Mouse (Mus musculus) right cerebral cortex, adult 18-20 months (tissue): ENCODE results near the gene Dyrk2.

Experiments used
- DNase-seq: peaks from one replicate; pipeline ENCODE4 v3.0.0; 2022; ENCODE audit warnings: mixed read lengths

Gene Dyrk2

DNA sequence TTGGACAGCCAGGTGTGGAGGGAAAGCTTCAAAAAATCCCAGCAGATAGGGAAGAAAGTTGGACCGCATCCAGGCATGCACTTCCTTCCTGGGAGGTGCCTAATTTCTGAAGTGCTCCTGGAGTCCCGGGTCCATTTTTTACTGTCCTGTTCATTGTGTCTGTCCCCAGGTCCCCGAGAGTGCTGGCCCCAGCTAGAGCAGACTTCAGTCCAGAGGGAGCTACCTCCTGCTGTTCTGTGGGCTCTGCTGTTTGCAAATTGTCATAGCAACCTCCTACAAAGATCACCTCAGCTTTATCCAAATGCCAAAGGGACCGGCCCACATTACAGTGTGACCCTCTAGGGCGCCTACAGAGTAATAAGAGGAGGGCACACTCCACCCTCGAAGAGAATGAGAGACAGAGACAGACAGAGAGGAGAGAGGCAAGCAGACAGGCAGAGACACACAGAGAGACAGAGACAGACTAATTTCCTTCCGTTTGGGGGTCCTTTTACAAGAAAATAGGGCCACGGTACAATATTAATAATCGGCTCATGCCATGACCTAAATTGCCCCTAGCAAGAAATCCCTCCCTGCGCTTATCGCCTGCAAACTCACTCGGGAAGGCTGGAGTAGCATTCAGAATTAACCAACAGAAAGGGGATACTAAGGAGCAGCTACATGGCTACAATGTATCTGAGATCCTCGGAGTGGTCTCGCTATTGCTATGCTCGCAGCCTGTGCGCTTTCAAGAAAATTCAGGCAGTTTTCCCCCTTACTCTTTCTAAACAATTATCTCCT, at the start of gene Dyrk2:
Gene Dyrk2 (minus strand): TSS at position 9 of the 780 bp plus-strand sequence.
- DNase-seq, result no peak

DNA sequence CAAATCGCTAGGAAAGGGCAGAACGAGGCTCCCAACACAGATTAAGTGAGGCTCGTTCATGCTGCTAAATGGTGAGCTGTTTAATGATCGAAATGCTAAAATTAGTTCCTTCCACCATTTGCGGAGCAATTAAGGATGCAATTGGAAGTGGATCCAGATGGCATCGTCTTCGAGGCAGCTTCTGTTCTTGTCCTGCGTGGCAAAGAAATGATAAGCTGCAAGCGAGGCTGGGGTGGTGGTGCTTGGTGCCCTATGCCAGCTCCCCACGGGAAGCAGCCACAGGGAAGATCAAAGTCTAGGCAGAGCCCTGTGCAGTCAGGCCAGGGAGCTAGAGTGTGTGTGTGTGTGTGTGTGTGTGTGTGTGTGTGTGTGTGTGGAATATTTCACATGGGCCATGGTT, 32.6 kb upstream of the Dyrk2 start:
- DNase-seq, result peak; percentile 10

DNA sequence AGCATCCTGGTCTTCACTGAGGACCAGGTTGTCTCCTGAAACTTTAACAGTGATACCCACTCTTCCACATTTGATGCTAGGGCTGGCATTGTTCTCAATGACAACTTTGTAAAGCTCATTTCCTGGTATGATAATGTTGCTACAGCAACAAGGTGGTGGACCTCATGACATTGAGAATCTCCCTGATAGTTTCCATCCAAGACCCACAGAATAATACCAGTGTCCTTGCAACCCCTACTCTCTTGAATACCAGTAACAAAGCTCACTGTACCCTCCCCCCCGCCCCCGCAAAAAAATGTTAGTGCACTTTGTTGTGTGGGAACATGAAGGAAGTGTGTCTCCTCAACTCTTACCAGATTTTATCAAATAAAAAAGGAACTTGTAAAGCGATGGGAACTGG, 23.6 kb upstream of the Dyrk2 start:
- no peak for DNase-seq

DNA sequence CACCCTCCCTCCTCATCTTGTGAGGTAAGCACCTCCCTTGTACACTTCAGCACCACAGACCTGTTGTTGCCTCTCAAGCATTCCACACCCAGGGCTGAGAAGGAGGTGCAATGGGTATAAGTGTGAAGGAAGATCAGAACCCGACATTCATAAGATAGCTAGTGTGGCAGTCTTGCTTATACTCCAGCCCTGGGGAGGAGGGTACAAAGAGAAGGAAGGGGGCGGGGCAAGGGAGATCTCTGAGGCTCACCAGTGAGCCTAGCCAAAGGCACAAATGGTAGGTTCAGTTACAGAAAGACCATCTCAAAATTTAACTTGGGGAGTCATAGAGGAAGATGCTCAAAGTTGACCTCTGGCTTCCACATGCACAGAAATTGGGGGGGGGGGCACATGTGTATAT, 14.1 kb upstream of the Dyrk2 start:
- DNase-seq, result no peak

DNA sequence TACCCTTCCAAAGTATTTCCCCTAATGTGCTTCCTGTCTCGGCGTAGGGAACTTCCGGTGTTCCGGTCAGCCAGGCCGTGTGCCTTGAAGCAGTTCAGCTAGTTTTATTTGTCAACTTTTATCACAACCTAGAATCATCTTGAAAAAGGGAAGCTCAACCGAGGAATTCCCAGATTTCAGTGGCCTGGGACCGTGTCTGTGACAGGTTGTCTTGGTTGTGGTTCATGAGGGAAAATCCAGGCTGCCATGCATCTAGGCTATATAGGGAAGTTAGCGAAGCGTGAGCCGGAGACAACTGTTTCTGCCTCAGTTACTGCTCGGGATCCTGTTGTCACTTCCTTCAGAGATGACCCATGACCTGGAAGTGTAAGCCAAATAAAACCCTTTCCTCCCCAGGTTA, 13.3 kb upstream of the Dyrk2 start:
- DNase-seq, result no peak

DNA sequence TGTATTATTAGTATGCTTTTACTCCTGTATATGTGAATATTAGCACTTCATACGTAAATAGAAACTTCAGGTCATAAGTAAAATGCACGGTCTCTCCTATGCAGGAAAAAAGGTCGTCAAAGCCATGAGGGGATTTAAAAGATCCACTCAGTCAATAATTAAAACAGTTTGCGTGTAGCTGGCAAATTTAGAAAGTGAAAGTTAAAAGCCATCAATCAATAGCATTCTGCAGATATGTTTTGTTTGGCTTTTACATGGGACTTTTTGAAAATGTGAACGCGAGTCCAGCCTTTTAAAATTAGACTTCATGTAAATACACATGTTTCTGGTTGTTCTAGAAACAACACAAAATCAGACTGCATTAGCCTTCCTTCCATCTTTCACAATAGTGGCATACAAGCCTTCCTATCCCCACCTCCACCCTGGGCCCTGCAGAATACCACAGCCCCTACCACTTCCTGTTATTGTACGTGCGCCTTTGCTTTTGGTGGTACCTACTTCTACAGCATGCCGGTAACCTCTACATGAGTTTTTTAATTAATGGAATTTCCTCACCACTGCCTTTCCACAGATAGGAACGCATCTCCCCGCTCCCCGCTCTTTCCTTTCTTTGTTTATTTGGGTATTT, 12.4 kb upstream of the Dyrk2 start:
- no peak for DNase-seq

DNA sequence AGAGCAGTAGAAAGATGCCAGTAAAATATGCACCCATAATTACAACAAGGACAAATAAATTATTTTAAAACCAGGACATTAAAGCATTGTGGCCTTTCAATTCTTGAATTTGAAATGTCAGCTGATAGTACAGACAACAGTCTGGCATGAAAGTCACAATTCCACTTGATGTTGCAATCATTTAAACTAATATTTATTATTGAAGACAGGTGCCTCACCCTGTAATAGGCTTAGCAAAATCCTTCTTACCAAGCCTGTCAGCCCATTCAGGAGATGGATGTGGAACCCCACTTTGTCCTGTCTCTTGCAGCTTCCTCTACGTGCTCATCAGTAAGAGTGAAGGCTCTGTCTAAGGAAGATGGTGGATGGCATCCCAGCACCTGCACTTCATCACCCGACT, 10.8 kb upstream of the Dyrk2 start:
- DNase-seq, result no peak

DNA sequence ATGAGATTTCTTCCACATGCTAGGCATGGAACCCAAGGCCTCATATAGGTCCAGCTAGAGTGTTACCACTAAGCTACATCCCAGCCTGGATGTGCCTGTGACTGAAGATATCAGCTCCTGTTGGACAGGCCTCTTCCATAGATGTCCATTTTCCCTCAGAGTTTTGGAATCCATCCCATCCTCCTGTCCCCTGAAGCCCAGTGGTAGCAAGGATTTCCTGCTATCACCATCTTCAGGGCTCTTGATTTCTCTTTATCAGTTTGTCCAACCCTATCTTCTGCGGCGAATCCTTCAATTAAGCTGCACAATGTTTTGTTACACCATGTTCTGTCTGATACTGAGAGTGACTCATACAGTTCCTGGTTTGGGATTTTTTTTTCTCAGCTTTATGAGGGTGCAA, 2.2 kb upstream of the Dyrk2 start:
- no peak for DNase-seq

DNA sequence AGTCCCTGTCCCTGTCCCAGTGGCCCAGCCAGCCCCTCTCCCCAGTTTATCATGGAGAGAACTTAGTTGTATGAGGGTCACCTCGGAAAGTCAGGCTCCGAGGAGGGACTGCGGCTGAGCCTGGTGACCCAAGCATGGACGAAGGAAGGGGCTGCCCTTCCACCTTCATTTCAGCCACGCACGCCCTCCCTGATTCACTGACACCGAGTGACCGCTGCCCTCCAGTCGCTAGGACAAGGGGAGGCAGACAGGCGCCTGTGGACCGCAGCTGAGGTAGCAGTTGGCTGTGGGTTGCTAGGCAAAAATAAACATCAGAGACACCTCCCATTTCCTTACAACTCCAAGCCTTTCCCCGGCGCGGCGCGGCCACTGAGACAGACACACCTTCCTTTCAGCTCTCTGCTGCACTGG, 413 bp downstream of the Dyrk2 start:
- peak; percentile 75 for DNase-seq

DNA sequence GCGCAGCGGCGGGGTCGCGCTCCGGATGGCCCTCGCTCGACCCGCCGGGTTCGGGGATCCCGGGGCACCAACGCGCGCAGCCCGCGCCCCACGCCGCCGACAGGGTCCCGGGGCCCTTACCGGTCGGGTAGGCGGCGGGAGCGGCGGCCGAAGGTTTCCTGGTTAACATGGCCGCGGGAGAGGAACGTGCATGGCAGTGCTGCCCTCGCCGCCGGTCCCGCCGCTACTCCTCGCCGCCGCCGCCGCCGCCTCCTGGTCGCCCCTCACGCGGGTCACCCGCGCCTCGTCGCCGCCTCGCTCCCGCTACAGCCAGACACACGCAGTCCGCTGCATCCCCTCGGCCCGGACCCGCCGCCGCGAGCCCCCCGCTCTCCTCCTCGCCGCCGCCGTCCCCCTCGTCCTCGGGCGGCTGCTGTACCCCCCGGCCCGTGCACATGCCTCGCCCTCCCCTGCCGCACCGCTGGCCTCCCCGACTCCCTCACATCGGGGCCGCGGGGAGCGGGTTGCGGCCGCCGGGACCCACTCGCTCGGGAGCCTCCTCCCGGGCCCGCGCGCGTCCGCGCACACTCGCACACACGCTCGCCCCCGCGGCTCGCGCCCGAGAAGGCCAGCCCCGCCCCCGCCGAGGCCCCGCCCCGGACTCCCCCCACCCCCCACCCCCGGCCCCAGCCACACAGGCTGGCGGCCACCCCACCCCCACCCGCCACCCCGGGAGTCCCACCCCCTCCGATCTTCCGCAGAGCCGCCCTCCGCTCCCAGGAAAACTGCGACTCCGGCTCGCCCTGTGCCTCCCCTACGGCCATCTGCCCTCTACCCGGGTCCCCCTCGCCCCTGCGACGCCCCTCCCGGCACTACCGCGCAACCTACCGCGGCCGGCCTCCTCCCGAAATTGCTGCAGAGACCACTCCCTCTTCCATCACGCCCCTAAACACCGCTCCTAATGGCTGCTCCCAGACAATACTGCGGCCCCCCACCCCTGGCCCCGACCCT, 1.1 kb downstream of the Dyrk2 start:
- DNase-seq, result peak; percentile 85

DNA sequence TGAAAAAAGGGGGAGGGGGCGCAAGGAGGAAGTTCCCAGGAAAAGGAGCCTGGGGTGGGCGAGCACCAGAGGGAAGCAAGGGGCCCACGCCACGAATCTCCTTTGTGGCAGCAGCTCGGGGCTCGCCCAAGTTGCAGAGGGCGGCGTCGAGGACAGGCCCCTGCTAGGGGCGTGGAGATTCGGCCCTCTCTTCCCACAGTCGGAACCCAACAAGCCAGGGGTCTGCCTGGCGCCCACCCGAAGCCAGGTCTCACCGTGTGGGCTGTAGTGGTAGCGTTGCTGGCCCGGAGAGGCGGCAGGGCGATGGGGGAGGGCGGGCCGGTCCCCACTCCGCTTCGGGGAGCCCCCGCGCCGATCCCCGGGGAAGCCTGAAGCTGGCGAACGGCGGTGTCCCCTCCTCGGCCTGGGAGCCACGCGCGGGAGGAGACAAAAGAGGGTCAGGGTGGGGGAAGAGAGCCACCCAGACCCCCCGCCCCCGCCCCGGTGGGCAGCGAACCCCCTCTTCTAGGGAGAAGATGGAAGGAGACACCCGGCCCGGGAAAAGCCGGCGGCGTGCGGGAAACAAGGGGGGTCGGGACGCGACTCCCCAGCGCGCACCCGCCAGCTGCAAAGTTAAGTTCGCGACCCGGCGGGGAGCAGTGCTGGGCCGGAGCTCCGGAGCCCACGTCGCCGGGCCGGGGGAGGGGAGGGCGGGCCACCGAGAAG, 2.0 kb downstream of the Dyrk2 start:
- no peak for DNase-seq

DNA sequence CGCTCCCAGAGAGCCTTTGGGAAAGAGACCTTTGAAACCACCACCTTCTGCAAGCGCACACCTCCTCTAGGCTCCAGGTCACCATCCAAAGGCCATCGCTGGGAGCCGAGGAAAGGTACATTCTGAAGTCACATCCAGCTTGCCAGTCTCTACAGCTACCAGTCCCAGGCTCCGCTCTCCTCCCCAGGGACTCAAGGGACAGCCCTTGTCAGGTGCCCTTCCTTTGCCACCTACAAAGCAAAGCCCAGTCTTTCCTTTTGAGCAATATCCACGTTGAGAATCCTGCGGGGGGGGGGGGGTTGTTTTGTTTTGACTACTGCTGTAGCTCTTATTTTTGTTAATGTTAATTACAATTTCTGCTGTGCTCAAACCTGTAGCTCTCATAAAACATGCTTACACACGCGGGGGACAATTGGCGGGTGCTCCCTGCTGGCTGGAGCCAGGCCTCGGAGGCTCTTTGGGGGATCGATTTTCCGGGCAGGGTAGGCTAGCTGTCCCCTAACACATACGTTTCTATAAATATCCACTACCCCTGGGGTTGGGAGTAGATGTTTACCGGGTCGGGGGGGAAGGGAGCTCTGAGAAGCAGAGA, 2.6 kb downstream of the Dyrk2 start:
- DNase-seq, result no peak

DNA sequence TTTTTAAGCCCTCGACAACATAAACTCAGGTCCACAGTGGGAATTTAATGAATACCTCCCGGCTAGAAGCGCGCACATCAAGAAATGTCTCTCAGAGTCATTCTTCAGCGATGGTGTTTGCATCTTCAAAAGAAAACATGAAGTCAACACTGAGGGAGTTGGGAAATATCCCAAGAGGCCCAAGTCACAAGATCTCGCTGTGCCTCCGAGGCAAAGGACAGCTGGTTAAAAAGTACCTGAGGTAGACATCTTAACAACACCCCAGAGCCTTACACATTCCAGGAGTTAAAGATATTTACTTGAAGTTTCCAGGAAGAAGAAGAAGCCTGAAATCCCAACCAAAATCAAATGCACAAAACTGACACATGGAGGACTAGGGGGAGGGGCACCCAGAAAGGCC, 5.0 kb downstream of the Dyrk2 start:
- no peak for DNase-seq

DNA sequence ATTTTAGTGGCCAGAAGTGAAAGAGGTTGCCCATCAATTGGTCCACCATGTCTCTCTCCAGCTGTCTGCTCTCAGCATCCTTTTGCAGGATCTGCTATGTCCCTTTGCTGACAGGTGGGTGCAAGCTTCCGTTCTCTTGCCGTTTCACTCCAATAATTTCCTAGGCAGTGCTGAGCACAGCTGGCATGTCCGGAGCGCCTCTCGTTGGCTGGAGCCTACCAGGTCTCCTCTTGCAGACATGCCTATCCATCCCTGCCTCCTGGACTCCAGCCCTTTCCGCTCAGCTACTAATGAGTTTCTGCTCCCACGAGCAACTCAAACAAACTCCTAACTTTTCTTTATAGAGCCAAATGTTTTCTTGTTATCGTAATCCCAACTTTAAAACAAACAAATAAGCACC, 6.4 kb downstream of the Dyrk2 start:
- DNase-seq, result no peak

DNA sequence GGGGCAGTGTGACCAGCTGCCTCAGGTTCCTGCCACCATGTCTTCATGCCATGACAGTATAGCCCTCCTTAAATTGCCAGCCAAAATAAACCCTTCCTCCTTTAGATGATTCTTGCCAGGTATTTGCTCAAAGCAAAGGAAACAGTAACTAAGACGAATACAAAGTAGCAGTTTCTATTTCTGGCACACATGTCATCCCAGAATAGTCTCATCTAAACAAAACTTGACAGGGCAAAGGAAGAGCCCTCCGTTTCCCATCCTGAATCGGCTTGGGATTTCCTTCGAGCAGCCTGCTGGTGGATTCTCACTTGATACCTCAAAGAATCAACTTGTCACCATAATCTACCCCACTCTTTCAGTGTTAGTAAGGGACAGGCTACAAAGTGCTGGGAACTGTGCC, 7.8 kb downstream of the Dyrk2 start:
- no peak for DNase-seq

DNA sequence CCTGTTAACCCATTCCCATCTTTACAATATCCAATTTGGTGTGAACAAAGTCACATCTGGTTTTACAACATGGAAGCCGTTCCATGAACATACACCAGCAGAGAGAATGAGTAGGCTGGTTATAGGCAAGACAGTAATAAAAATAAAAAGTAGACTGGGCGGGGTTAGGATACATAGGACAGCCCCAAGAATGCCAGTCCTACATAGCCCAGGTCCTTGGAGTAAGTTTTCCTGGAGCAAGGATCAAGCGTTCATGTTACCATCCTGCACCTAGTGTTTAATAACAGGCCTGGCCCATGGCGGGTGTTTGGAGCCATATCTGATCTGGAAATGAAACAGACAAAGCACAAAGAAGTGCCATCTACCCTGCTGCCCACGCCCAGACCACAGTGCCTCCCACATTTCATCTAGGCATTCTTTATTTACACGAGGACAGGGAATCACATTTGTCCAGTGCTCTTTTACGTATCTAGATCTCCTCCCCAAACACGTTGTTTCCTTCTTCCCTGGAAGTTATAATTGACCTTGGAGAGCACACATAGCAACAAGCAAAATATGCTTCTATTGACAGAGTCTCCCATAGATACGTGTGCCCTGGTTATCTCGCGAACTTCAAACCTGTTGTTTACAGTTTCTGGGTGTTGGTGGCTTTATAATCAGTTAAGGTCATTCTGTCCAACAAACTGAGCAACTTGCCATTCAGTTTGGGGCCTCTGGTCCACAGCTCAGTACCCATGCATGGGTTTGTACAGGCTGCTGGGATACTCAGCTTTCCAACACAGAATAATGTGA, 8.6 kb downstream of the Dyrk2 start:
- no peak for DNase-seq

DNA sequence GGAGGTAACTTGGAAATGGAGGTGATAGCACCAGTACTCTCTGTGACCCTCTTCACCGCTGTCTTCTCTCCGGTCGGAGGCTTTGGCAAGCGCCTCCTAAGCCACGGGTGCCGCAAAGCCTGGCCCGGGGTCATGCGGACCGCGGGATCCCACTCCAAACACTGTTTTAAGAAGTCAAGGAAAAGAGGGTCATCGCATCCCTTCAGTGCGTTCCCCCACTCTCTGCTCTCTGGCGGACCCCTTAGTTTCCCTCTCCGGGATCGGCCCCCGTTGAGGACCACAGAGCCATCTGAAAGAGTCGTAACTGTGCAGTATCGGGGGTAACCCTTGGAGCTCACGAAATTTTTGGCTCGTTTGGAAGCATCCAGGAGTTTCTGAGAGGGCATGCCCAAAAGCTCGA, 10.4 kb downstream of the Dyrk2 start:
- no peak for DNase-seq

DNA sequence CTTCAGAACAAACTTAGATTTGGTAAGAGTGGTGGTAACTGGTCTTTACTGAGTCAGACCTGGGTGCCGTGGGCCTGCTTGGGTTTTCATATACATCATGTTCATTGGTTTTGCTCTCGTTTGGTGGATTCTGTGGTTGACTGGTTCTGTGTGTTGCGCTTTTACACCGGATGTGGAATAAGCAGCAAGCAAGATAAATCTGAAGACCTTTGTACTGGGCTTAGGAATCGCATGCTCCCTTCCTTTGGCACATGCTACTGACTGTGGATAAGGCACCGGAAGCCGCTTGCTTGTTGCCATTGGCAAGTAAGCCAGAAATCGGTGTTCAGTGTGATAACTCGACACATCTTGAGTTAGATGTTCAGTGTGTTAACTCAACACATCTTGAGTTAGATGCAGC, 15.4 kb downstream of the Dyrk2 start:
- no peak for DNase-seq

DNA sequence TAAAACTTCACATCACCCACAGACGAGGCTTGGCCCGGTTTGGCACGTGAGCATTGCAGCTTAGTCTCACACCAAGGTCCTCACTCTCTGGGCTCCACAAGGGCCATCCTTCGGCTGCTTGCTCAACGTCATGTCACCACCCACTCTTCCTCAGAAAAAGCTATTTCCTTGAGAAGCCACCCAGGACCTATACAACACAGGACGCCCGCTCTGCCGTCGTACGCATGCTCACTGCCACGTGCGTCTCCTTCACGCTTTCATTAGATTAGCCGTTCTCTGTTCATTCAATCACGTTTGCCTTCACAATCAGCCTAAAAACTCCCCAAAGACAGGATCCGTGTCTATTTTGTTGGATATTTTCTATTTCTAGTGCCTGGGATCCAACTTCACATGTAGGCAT, 17.5 kb downstream of the Dyrk2 start:
- DNase-seq, result no peak

DNA sequence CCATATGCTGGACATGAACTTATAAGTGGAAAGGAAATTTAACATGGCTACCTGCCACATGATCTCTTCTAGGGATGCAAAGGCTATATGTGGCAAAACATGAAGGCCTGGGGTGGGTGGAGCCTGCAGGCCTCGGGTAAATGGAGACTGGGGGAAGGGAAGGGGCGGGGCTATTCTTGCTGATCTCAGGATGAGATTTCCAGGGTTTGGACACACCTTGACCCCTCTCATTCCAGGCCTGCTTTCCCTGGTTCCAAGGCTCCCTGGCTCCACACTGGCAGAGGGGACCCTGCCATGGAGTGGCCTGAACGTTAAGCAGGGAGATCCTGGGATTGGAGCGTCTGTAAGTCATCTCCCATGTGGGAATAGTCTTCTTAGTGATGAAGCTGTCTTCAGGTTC, 21.5 kb downstream of the Dyrk2 start:
- DNase-seq, result no peak

DNA sequence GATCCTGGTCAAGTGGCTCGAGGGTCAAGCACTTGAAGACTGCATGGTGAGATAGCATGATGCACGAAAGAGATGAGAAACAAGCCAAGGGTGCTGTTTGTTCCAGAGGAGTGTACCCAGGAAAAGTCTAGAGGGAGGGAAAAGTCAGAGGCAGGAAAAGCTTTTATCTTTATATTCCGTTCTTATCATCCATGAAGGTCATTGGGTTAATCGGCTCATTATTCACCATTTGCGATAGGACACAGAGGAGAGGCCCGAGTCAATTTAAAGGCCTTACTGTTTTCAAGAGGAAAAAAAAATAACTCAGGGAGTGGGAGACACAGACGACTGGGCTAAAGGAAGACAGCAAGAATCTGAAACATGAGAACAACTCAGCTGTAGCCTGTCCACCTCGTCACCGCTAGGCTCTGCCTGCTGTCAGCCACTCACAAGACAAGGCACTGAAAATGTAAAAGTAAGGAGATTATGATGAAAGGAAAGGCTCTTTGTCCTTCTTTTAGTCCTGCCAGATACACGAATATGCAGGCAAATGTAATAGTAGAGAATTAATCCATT, 22.9 kb downstream of the Dyrk2 start:
- DNase-seq, result no peak
